Mouse (Mus musculus) G1E (cell line): ENCODE data around the gene Lrrc4b. TPM values are rescaled to one million over a fixed set of nuclear protein-coding genes. Genes with fewer than 3 reads are reported as not detected.

Experiments used
- ATAC-seq: 2 replicates; pipeline ENCODE4 v1.8.0; 2016; ENCODE audit warnings: mild to moderate bottlenecking; ENCODE audit not compliant: insufficient number of reproducible peaks, poor library complexity, low FRiP score, severe bottlenecking; ENCODE audit errors: extremely low read depth
- DNase-seq: peaks from one replicate; pipeline ENCODE4 v3.0.0; 2012; ENCODE audit warnings: low spot score
- H3K27me3 ChIP-seq: 2 replicates; pipeline ENCODE4 v1.6.1; 2012; ENCODE audit warnings: mild to moderate bottlenecking, low read length, inconsistent platforms; ENCODE audit not compliant: insufficient read depth
- H3K36me3 ChIP-seq: replicated peaks from 2 replicates; pipeline ENCODE3; 2012; ENCODE audit warnings: mild to moderate bottlenecking, inconsistent platforms
- H3K4me1 ChIP-seq: 2 replicates; pipeline ENCODE4 v1.6.1; 2012; ENCODE audit warnings: low read depth, low read length, inconsistent platforms, mixed read lengths; ENCODE audit not compliant: insufficient read depth
- H3K4me3 ChIP-seq: 2 replicates; pipeline ENCODE4 v1.5.1; 2012; ENCODE audit warnings: low read depth, mild to moderate bottlenecking, inconsistent platforms, low read length, moderate library complexity, mixed read lengths
- H3K9me3 ChIP-seq: replicated peaks from 2 replicates; pipeline ENCODE4 v1.6.1; 2012; ENCODE audit warnings: inconsistent platforms
- CTCF ChIP-seq: IDR thresholded peaks from 2 replicates; pipeline ENCODE4 v1.5.1; 2012; ENCODE audit warnings: low read depth, low read length, inconsistent platforms, mixed read lengths
- GATA1 ChIP-seq: IDR thresholded peaks from 2 replicates; pipeline ENCODE4 v1.6.1; 2012; ENCODE audit warnings: borderline replicate concordance, low read length, inconsistent platforms, mixed read lengths
- GATA2 ChIP-seq: IDR thresholded peaks from 2 replicates; pipeline ENCODE4 v1.6.1; 2012; ENCODE audit warnings: low read depth, low read length, inconsistent platforms, borderline replicate concordance
- POLR2AphosphoS5 ChIP-seq: IDR thresholded peaks from 2 replicates; pipeline ENCODE4 v1.6.1; 2012; ENCODE audit warnings: low read depth, low read length, inconsistent platforms; ENCODE audit not compliant: insufficient replicate concordance
- TAL1 ChIP-seq: conservative IDR thresholded peaks from 2 replicates; pipeline ENCODE4 v1.6.1; 2012; ENCODE audit warnings: low read depth, low read length, inconsistent platforms, mixed read lengths
- polyA plus RNA-seq: library from polyadenylated mRNA; stranded (reverse); fragments of >175 nt; gene quantifications from 2 replicates; pipeline ENCODE4 v1.2.3, GENCODE M21; 2012
- total RNA-seq, 2 experiments: library from RNA; stranded (forward) in 1 of 2; stranded (reverse) in 1 of 2; fragments of 200-1000 nt in 1 of 2; fragments of >200 nt in 1 of 2; fragmentation: Nextera tagmentation in 1 of 2; gene quantifications; 2 replicates each; pipeline ENCODE4 v1.2.3; 2014 to 2017

The Lrrc4b gene
- total and polyA plus RNA-seq, 3 experiments = 0.05 TPM; not detected in 2

DNA sequence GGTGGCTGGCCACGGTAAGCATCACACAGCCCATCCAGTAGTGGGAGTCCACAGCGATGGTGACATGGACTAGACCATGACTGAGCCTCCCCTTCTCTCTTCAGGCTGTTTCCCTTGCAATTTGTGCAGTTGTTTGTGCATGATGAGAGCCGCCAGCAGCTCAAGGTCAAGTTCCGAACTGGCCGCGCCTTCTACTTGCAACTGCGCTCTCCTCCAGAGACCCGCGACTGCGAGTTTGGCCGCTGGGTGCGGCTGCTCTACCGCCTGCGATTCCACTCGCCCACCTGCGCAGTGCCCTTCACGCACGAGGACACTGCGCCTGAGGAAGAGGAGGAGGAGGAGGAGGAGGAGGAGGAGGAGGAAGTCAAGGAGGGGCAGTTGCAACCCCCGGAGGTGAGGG, 71.2 kb downstream of the Lrrc4b start:
- DNase-seq = no peak
- H3K4me3 ChIP-seq = no peak overlapping the region
- TF ChIP-seq CTCF (no peak), GATA2 (no peak), POLR2AphosphoS5 (no peak), TAL1 (no peak), GATA1 (no peak)
- H3K9me3 ChIP-seq = no peaks in the 10 kb centered on the region
- peaks cover 13% of the 10 kb centered on the region; the same call in 1 of the 2 replicates for H3K27me3 ChIP-seq
- peaks cover 8% of the 10 kb centered on the region for H3K36me3 ChIP-seq
- H3K4me1 ChIP-seq = peaks cover 27% of the 10 kb centered on the region
- ATAC-seq = no peak

DNA sequence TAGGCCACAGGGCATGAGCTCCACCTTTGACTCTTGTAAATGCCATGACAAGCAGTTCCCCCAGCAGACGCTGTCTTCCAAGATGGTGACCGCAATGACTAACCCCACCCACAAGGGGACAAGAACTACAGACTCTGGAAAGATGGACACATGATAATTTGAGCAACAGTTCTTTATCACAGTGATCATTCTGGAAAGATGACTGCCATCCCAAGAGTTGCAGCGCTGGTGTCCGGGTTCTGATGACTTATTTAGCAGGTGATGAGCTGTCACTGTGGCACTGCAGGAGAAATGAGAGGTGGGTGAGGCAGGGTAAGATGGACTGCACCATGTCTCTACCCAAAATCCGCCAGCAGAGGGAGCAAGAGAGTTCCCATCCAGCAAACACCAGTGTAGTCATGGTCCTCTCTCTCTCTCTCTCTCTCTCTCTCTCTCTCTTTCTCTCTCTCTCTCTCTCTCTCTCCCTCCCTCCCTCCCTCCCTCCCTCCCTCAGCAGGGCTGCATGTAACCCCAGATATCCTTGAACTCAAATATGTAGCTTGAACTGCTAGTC, 72.8 kb downstream of the Lrrc4b start:
- Histone ChIP-seq H3K9me3 (no peaks in the 10 kb centered on the region), H3K4me1 (peaks cover 18% of the 10 kb centered on the region), H3K36me3 (peaks cover 6% of the 10 kb centered on the region), H3K27me3 (peaks cover 22% of the 10 kb centered on the region; the same call in 1 of the 2 replicates), H3K4me3 (no peak overlapping the region)
- DNase-seq = peak; percentile 68
- no peak for ATAC-seq
- TF ChIP-seq POLR2AphosphoS5 (no peak), CTCF (peak; percentile 83)

DNA sequence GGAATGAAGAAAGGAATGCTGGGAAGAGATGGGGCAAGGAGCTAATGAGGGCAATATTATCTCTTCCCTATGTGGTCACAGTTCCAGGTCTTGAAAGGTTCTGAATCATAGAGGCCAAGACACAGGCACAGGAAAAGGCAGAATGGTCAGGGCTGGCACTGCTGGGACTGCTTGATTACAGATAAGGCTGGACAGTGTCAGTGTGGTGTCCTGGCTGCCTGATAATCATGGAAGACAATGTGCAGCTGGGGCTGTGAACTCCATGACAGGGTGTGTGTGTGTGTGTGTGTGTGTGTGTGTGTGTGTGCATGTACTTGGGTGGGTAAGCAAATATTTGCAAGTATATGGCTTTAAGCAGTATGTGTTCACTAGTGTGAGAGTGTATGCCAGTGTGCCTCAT, 78.7 kb downstream of the Lrrc4b start:
- Histone ChIP-seq H3K36me3 (no peaks in the 10 kb centered on the region), H3K27me3 (peaks cover 46% of the 10 kb centered on the region; the same call in 1 of the 2 replicates), H3K4me3 (no peak overlapping the region), H3K4me1 (no peaks in the 10 kb centered on the region; the same call in none of the 2 replicates), H3K9me3 (peaks cover 3% of the 10 kb centered on the region)
- no peak for DNase-seq
- no peak for ATAC-seq
- no peak for TF ChIP-seq GATA2
- no peak for TF ChIP-seq TAL1
- no peak for TF ChIP-seq POLR2AphosphoS5
- no peak for TF ChIP-seq GATA1
- no peak for TF ChIP-seq CTCF

Other genes starting within 250 kb of the Lrrc4b start
Only the 20 nearest of the 25 such genes appear.
- gene Klk1, start 203.7 kb upstream of the Lrrc4b start, total RNA-seq (2014; fragmentation: Nextera tagmentation) = not detected in 2 replicates
- gene Klk1, start 203.7 kb upstream of the Lrrc4b start, total RNA-seq (2017) = not detected in 2 replicates
- gene Klk1, start 203.7 kb upstream of the Lrrc4b start, polyA plus RNA-seq = not detected in 2 replicates
- not detected in 2 replicates for gene Gm36864, start 192.8 kb upstream of the Lrrc4b start, total RNA-seq (2014; fragmentation: Nextera tagmentation)
- 0.22 TPM in 1 of 2 replicates, not detected in the other for gene Gm36864, start 192.8 kb upstream of the Lrrc4b start, total RNA-seq (2017)
- gene Gm36864, start 192.8 kb upstream of the Lrrc4b start, polyA plus RNA-seq = not detected in 2 replicates
- 0.87 and 3.6 TPM in 2 replicates for gene 1700028J19Rik, start 182.3 kb upstream of the Lrrc4b start, total RNA-seq (2014; fragmentation: Nextera tagmentation)
- gene 1700028J19Rik, start 182.3 kb upstream of the Lrrc4b start, total RNA-seq (2017) = 0.60 and 1.3 TPM in 2 replicates
- gene 1700028J19Rik, start 182.3 kb upstream of the Lrrc4b start, polyA plus RNA-seq = 0.05 TPM in 1 of 2 replicates, not detected in the other
- gene 2410002F23Rik, start 182.3 kb upstream of the Lrrc4b start, total RNA-seq (2014; fragmentation: Nextera tagmentation) = 113 and 114 TPM in 2 replicates
- gene 2410002F23Rik, start 182.3 kb upstream of the Lrrc4b start, total RNA-seq (2017) = 79.9 and 90.4 TPM in 2 replicates
- 276 and 317 TPM in 2 replicates for gene 2410002F23Rik, start 182.3 kb upstream of the Lrrc4b start, polyA plus RNA-seq
- not detected in 2 replicates for gene Acp4, start 171.6 kb upstream of the Lrrc4b start, total RNA-seq (2014; fragmentation: Nextera tagmentation)
- gene Acp4, start 171.6 kb upstream of the Lrrc4b start, total RNA-seq (2017) = not detected in 2 replicates
- not detected in 2 replicates for gene Acp4, start 171.6 kb upstream of the Lrrc4b start, polyA plus RNA-seq
- not detected in 2 replicates for gene Gm15517, start 167.6 kb upstream of the Lrrc4b start, total RNA-seq (2014; fragmentation: Nextera tagmentation)
- not detected in 2 replicates for gene Gm15517, start 167.6 kb upstream of the Lrrc4b start, total RNA-seq (2017)
- not detected in 2 replicates for gene Gm15517, start 167.6 kb upstream of the Lrrc4b start, polyA plus RNA-seq
- gene Clec11a, start 122.1 kb upstream of the Lrrc4b start, total RNA-seq (2014; fragmentation: Nextera tagmentation) = 3.1 and 5.3 TPM in 2 replicates
- gene Clec11a, start 122.1 kb upstream of the Lrrc4b start, total RNA-seq (2017) = 2.6 and 3.3 TPM in 2 replicates
- 1.8 and 2.2 TPM in 2 replicates for gene Clec11a, start 122.1 kb upstream of the Lrrc4b start, polyA plus RNA-seq
- gene Shank1, start 118.8 kb upstream of the Lrrc4b start, total RNA-seq (2014; fragmentation: Nextera tagmentation) = 0.08 TPM in 1 of 2 replicates, not detected in the other
- gene Shank1, start 118.8 kb upstream of the Lrrc4b start, total RNA-seq (2017) = under 0.01 and 0.11 TPM in 2 replicates
- 0.13 and 0.20 TPM in 2 replicates for gene Shank1, start 118.8 kb upstream of the Lrrc4b start, polyA plus RNA-seq
- not detected in 2 replicates for gene Syt3, start 44.9 kb upstream of the Lrrc4b start, total RNA-seq (2014; fragmentation: Nextera tagmentation)
- not detected in 2 replicates for gene Syt3, start 44.9 kb upstream of the Lrrc4b start, total RNA-seq (2017)
- 0.02 TPM in 1 of 2 replicates, not detected in the other for gene Syt3, start 44.9 kb upstream of the Lrrc4b start, polyA plus RNA-seq
- gene 1700008O03Rik, start 43.2 kb upstream of the Lrrc4b start, total RNA-seq (2014; fragmentation: Nextera tagmentation) = 2.5 TPM in 1 of 2 replicates, not detected in the other
- 0.11 and 0.41 TPM in 2 replicates for gene 1700008O03Rik, start 43.2 kb upstream of the Lrrc4b start, total RNA-seq (2017)
- gene 1700008O03Rik, start 43.2 kb upstream of the Lrrc4b start, polyA plus RNA-seq = 0.49 and 0.61 TPM in 2 replicates
- not detected in 2 replicates for gene Aspdh, start 36.4 kb downstream of the Lrrc4b start, total RNA-seq (2014; fragmentation: Nextera tagmentation)
- gene Aspdh, start 36.4 kb downstream of the Lrrc4b start, total RNA-seq (2017) = not detected in 2 replicates
- gene Aspdh, start 36.4 kb downstream of the Lrrc4b start, polyA plus RNA-seq = not detected in 2 replicates
- 48.5 and 55.0 TPM in 2 replicates for gene Josd2, start 39.0 kb downstream of the Lrrc4b start, total RNA-seq (2014; fragmentation: Nextera tagmentation)
- gene Josd2, start 39.0 kb downstream of the Lrrc4b start, total RNA-seq (2017) = 22.1 and 27.2 TPM in 2 replicates
- gene Josd2, start 39.0 kb downstream of the Lrrc4b start, polyA plus RNA-seq = 162 and 230 TPM in 2 replicates
- gene Emc10, start 67.5 kb downstream of the Lrrc4b start, total RNA-seq (2014; fragmentation: Nextera tagmentation) = 33.3 and 33.7 TPM in 2 replicates
- 18.5 and 19.0 TPM in 2 replicates for gene Emc10, start 67.5 kb downstream of the Lrrc4b start, total RNA-seq (2017)
- gene Emc10, start 67.5 kb downstream of the Lrrc4b start, polyA plus RNA-seq = 147 and 166 TPM in 2 replicates
- gene Fam71e1, start 67.6 kb downstream of the Lrrc4b start, total RNA-seq (2014; fragmentation: Nextera tagmentation) = 6.8 and 12.7 TPM in 2 replicates
- gene Fam71e1, start 67.6 kb downstream of the Lrrc4b start, total RNA-seq (2017) = 1.3 and 5.5 TPM in 2 replicates
- gene Fam71e1, start 67.6 kb downstream of the Lrrc4b start, polyA plus RNA-seq = 6.9 and 7.4 TPM in 2 replicates
- gene Mybpc2, start 95.6 kb downstream of the Lrrc4b start, total RNA-seq (2014; fragmentation: Nextera tagmentation) = not detected in 2 replicates
- gene Mybpc2, start 95.6 kb downstream of the Lrrc4b start, total RNA-seq (2017) = 0.05 TPM in 1 of 2 replicates, not detected in the other
- not detected in 2 replicates for gene Mybpc2, start 95.6 kb downstream of the Lrrc4b start, polyA plus RNA-seq
- not detected in 2 replicates for gene Spib, start 103.1 kb downstream of the Lrrc4b start, total RNA-seq (2014; fragmentation: Nextera tagmentation)
- gene Spib, start 103.1 kb downstream of the Lrrc4b start, total RNA-seq (2017) = not detected in 2 replicates
- not detected in 2 replicates for gene Spib, start 103.1 kb downstream of the Lrrc4b start, polyA plus RNA-seq
- gene Pold1, start 119.8 kb downstream of the Lrrc4b start, total RNA-seq (2014; fragmentation: Nextera tagmentation) = 70.1 and 106 TPM in 2 replicates
- 54.6 and 72.4 TPM in 2 replicates for gene Pold1, start 119.8 kb downstream of the Lrrc4b start, total RNA-seq (2017)
- gene Pold1, start 119.8 kb downstream of the Lrrc4b start, polyA plus RNA-seq = 252 and 268 TPM in 2 replicates
- 98.5 and 107 TPM in 2 replicates for gene Nr1h2, start 124.9 kb downstream of the Lrrc4b start, total RNA-seq (2014; fragmentation: Nextera tagmentation)
- gene Nr1h2, start 124.9 kb downstream of the Lrrc4b start, total RNA-seq (2017) = 34.0 and 39.0 TPM in 2 replicates
- 223 and 232 TPM in 2 replicates for gene Nr1h2, start 124.9 kb downstream of the Lrrc4b start, polyA plus RNA-seq
- gene Napsa, start 143.4 kb downstream of the Lrrc4b start, total RNA-seq (2014; fragmentation: Nextera tagmentation) = 1.3 and 2.7 TPM in 2 replicates
- 0.16 and 0.70 TPM in 2 replicates for gene Napsa, start 143.4 kb downstream of the Lrrc4b start, total RNA-seq (2017)
- gene Napsa, start 143.4 kb downstream of the Lrrc4b start, polyA plus RNA-seq = 0.10 and 0.35 TPM in 2 replicates
- 0.53 TPM in 1 of 2 replicates, not detected in the other for gene Kcnc3, start 161.6 kb downstream of the Lrrc4b start, total RNA-seq (2014; fragmentation: Nextera tagmentation)
- 0.05 TPM in 1 of 2 replicates, not detected in the other for gene Kcnc3, start 161.6 kb downstream of the Lrrc4b start, total RNA-seq (2017)
- gene Kcnc3, start 161.6 kb downstream of the Lrrc4b start, polyA plus RNA-seq = not detected in 2 replicates